Comparison of ENCODE assay signal across 9 mouse cellular contexts in the genomic region with DNA sequence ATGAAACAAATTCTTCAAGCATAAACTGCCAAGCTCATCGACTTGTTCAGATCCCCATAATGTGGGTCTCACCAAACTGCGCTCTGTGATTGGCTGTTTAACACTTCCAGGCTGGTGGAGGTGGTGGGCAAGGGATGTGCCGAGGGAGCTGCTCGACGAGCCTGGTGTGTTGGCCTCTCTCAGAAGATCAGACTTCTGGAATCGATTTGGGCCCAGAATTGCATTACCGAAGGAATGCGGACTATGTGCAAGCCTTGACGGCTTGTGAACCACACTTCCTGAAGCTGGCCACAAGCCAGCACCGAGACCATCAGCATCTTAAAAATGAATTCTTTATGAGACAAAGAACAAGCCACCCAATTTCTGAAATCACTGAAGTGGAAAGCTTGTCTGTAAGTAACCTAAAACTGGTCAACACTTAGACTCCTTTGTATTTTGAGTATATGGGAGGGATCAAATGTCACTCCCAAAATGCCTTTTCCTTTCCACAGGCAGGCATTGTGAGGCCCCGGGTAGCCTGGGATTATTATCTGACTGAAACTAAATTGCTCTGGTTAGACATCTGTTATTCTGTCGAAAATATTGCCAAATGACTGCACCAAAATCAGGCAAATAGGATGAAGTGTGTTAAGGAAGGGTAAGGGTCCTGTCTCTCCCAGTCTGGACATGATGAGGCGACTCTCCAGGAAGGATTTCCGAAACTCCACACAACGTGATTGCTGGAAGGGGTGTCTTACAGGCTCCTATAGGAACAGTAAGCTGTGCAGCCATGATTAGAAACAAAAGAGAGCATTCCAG.
DNase-seq lines count a peak whose midpoint lies in the region; ATAC-seq lines count a peak whose summit lies in the region.
"Had no signal": no experiment of that assay in that cellular context is flagged by ENCODE, and none has a peak within 500 bp of the region (broad histone marks: within the 10 kb centered on the region; RNA-seq: fewer than 3 reads in every experiment).

No protein-coding gene starts in this region.

- H3K4me3 ChIP-seq in heart, embryonic 11.5 days (ENCODE audit: low read depth, low read length) = no peak overlapping the region
- H3K4me3 ChIP-seq in heart, embryonic 16.5 days (ENCODE audit: low read length) = no peak overlapping the region

- ATAC-seq in heart, embryonic 11.5 days (replicated peaks; ENCODE audit: insufficient number of reproducible peaks, low FRiP score, low TSS enrichment) = no peak
- no peak for ATAC-seq in heart, embryonic 16.5 days (replicated peaks; ENCODE audit: extremely low read depth, insufficient read depth, low FRiP score)

- H3K27me3 ChIP-seq in heart, embryonic 11.5 days (ENCODE audit: control insufficient read depth, insufficient read depth, low read length) = no peaks in the 10 kb centered on the region
- no peaks in the 10 kb centered on the region for H3K27me3 ChIP-seq in heart, embryonic 16.5 days (ENCODE audit: control insufficient read depth, insufficient read depth, low read length)

- H3K4me2 ChIP-seq in heart, embryonic 11.5 days = no peak overlapping the region
- H3K4me2 ChIP-seq in heart, embryonic 16.5 days (ENCODE audit: low read depth, low read length) = no peak overlapping the region

- WGBS in heart, embryonic 11.5 days (ENCODE audit: insufficient replicate concordance) = 49% methylated on average over 15 of the region's 15 CpGs
- WGBS in heart, embryonic 16.5 days = 35% methylated on average over 15 of the region's 15 CpGs

- DNase-seq in heart, postnatal 36 days = no peak
- DNase-seq in R1 (ENCODE audit: low read depth, low spot score) = peak; percentile 27
- peak; percentile 8 for DNase-seq in lung, postnatal 14 days
- no peak for DNase-seq in cerebellum, adult 9-10 months
- no peak for DNase-seq in right cerebral cortex, adult 18-20 months
- no peak for DNase-seq in spleen, postnatal 14 days (ENCODE audit: low spot score in 2 of 2)

- no peaks in the 10 kb centered on the region for H3K36me3 ChIP-seq in heart, embryonic 11.5 days (ENCODE audit: control insufficient read depth, insufficient read depth, low read length)
- H3K36me3 ChIP-seq in heart, embryonic 16.5 days (ENCODE audit: control insufficient read depth, insufficient read depth) = no peaks in the 10 kb centered on the region

- intact Hi-C loops in heart, postnatal 36 days (cut with DNase I) = no loop called here

- H3K9me3 ChIP-seq in heart, embryonic 11.5 days (replicated peaks; ENCODE audit: control insufficient read depth, low read length) = no peaks in the 10 kb centered on the region
- no peaks in the 10 kb centered on the region for H3K9me3 ChIP-seq in heart, embryonic 16.5 days (replicated peaks; ENCODE audit: control insufficient read depth, low read length)

- peaks cover 12% of the 10 kb centered on the region for H3K4me1 ChIP-seq in heart, embryonic 11.5 days (ENCODE audit: control insufficient read depth, insufficient read depth, low read length)
- H3K4me1 ChIP-seq in heart, embryonic 16.5 days (ENCODE audit: control insufficient read depth, insufficient read depth, low read length) = peaks cover 12% of the 10 kb centered on the region

- peak overlapping the region; percentile 78 for H3K27ac ChIP-seq in heart, embryonic 11.5 days (ENCODE audit: low read depth, low read length)
- no peak overlapping the region; the same call in 1 of the 2 replicates for H3K27ac ChIP-seq in heart, embryonic 16.5 days (ENCODE audit: low read length)
- H3K27ac ChIP-seq: liver, embryonic 14.5 days had no signal

- no peak overlapping the region for H3K9ac ChIP-seq in heart, embryonic 11.5 days (ENCODE audit: low read depth, low read length)
- 0 out of 2 replicates have a peak overlapping the region, but pooled peaks have one; percentile 20 for H3K9ac ChIP-seq in heart, embryonic 16.5 days (ENCODE audit: low read length)
- H3K9ac ChIP-seq: liver, embryonic 14.5 days had no signal

Comparison
In these comparisons a context has a peak if more than half of its experiments do, and no peak if none do; other contexts are left out.
1. DNase-seq: peak in R1 (single experiment) and lung, postnatal 14 days (single experiment); none in heart, postnatal 36 days (0 of 2), cerebellum, adult 9-10 months (single experiment), right cerebral cortex, adult 18-20 months (single experiment) and spleen, postnatal 14 days (0 of 2).